Mouse (Mus musculus) adrenal gland, postnatal 36 days (tissue): ENCODE results near the gene Diras1. TPM values are rescaled to one million over a fixed set of nuclear protein-coding genes. Genes with fewer than 3 reads are reported as not detected.

ENCODE experiments used
- DNase-seq, 2 experiments: peaks; one replicate each; pipeline ENCODE4 v3.0.0; 2021; ENCODE audit warnings: mixed read lengths in 1 of 2
- total RNA-seq, 2 experiments: library from RNA; stranded (reverse); gene quantifications; 2 replicates each; pipeline ENCODE4 v1.2.3; 2021

Gene Diras1
- total RNA-seq, 2 experiments from 2014 or later: 1.2 to 1.5 TPM

DNA sequence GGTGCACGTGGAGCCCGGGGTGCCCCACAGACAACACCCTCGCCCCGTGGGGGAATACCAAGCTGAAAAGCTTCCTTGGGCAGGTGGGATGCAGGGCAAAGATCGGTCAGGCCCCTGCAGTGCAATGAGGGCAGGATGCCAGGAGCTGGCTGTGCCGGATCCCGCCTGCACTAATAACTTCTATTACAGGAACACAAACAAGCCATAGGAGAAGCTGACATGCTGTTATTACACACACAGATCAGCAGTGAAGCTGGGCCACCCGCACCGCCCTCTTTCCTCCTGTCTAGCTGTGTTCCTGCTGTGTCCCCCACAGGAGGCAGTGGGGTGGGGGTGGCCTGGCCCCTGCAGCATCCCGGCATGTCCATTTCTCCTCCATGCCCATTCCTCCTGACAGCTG lies 3.6 kb upstream of the Diras1 start:
- no peak for DNase-seq

DNA sequence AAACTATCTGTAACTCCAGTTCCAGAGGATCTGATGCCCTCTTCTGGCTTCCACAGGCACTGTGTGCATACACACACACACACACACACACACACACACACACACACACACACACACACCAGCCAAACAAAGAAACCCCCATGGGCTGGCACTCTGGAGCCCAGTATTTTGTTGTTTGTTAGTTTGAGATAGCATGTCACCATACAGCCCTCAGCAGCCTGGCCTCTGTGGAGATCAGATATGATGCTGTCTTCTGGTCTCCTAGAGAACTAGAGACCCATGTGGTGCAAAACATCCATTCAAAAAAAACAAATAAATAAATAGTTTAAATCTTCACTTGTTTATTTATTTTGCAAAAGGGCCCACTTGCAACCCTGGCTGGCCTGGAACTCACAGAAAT lies 2.8 kb upstream of the Diras1 start:
- no peak for DNase-seq

DNA sequence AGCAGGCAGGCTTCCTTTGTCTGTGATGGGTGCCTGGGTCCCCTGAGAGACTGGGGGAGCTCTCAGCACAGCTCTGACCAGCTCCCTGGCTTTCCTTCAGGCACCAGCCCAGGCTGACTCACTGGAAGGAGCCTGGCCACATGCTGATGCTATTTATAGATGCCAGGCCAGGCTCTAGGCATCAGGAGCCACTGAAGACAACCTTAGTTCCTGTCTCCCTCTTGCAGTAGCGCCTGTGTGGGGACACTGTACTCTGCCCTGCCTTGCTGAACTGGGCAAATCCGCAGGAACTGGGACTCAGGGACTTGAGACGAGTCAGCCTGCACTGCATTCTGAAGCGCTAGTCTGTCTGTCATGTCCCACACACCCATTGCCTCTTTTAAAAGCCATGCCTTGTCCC lies 1.9 kb upstream of the Diras1 start:
- peak; percentile 75 to 78 for DNase-seq

DNA sequence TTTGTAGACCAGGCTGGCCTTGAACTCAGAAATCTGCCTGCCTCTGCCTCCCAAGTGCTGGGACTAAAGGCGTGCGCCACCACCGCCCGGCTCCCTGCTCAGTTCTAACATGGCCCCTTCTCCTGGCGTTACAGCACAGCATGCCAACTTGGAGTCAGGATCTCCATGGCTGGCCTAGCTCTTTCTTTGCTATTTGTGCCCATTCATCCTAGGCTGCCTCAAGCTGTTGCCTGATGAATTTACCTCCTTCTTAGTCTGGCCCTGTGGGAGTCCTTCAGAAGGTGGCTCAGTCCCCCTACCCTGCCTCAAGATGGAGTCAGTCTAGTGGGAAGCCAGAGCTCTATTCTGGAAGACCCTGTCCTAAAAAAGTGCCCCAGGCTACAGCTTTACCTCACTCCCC lies 1.4 kb upstream of the Diras1 start:
- no peak for DNase-seq

DNA sequence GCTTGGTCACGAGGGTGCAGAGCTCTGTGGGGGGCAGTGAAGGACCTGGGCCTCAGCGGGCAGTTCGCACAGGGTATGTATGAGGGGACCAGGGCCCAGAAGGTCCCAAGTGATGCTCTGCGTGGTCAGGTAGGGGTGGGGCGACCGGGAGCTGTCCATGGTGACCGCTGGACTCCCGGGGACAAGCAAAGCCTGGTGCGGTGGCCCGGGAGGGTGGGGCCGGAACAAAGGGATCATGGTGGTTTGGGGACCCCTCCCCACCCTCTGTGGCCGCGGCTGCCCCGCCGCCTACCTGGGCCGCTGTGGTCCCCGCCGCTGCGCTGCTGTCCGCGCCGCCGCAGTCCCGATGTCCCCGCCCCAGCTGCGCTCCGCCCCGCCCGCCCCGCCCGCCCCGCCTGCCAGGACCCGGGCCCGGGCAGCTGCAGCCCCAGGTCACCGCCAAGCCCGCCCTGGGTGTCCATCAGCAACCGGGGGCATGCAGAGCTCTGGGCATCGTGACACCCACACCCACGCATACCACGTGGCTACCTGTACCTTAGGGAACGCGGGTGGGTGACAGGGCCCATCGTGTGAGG lies 328 bp downstream of the Diras1 start:
- peak; percentile 38 to 53 for DNase-seq

DNA sequence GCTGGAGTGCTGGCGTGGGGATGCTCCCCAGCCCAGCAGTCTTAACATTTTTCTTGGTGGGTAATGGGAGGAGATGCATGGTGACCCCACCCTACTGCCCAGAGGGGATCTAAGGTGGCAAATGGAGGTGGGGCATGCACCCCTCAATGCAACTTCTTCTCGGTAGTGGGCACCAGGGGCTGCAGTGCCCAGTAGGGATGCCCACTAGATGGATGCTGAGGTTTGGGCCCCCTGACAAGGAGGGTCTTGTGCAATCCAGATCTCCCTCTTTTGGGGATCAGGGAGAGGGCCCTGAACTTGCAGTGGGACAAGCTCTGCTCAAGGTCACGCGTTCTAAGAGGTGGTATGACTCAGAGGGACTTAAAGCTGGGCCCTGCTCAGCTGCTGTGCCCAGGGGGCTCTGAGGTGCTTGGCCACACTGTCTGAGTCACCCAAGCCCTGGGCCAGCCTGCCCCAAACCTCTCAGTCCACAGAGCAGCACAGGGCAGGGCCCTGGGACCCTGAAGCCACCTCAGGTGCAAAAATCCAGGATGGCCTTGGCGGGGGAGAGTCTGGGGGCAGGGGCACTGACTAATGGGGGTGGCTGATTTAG lies 1.0 kb downstream of the Diras1 start:
- no peak for DNase-seq

DNA sequence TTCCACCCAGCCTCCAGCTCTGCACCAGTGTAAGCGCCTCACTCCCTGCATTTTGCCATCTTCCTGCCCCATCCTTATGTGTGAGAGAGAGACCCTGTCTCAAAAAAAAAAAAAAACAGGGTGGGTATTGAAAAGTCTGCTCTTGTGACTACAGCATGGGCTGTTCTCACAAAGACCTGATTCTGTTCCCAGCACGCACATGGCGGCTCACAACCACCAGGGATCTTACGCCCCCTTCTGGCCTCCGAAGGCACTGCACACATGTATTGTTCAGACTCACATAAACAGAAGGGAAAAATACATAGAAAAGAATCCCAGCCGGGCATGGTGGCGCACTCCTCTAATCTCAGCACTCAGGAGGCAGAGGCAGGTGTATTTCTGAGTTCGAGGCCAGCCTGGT lies 2.7 kb downstream of the Diras1 start:
- DNase-seq: no peak

DNA sequence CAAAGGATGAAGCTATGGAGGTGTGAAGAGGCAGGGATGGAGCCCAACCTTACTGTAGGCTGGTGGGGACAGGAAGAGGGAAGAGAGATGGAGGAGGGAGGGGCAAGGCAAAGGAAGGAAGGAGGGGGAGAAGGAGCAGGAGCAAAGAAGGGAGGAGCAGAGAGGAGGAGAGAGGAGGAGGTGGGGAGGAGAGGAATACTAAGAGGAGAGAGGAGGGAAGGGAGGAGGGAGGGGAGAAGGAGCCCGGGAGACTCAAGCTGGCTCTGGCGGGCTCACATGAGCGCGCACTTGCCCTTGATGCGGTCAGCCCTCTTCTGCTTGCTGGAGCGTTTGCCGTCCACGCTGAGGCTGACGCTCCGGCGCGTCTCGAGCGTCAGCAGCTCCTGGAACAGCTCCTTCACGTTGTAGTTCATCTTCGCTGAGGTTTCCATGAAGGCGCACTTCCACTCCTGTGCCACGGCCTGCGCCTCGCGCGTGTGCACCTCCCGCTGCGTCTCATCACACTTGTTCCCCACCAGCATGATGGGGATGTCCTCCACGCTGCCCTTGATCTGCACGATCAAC lies 3.8 kb downstream of the Diras1 start:
- DNase-seq: no peak

DNA sequence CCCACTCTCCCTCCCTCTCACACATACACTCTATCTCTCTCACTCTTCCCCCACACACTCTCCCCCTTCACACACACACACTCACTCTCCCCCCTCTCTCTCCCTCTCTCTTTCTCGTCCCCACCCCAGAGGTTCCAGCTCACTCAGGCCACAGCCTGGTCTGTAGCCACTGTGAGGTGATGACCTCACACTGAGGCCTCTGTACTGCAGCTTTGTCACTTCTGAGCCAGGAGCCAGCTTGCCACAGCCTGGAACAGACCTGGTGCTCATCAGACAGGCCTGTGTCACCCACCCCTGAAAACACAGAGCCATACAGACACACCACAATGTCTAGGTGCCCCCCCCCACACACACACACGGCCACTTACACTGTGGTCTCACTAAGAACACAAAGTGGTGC lies 5.3 kb downstream of the Diras1 start:
- no peak for DNase-seq

DNA sequence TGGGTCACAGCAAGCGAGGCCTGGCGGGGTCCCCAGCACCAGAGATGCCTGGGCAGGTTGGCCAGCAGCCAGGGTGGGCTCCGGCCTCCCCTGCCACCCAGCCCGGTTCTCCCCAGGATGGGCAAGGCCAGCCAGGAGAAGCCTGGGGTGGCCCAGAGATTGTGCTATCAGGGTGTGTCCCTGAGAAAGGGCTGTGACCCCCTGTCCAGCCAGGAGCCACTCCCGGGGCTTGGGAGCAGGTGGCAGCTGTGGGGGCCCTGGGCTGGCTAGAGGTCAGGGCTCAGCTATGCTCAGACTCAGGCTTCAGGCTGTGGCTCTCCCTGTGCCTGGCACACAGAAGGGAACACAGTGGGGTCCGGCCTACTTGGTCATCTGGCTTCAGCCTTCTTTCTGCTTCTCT lies 5.8 kb downstream of the Diras1 start:
- no peak for DNase-seq

DNA sequence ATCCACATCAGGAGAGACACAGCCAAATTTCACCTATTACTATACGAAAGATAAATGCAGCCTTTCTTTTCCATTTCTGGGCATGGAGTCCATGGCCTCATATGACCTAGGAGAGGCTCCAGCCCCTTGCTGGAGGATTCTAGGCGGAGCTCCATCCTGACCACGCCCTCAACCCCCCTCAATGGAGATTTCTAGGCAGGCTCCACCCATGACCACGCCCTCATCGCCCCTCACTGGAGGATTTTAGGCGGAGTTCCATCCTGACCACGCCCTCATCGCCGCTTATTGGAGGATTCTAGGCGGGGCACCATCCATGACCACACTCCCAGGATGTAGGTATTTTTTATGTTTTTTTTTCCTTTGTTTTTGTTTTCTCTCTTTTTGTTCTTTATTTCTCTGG lies 7.1 kb downstream of the Diras1 start:
- DNase-seq: peak in 1 of 2 experiments; percentile 51

DNA sequence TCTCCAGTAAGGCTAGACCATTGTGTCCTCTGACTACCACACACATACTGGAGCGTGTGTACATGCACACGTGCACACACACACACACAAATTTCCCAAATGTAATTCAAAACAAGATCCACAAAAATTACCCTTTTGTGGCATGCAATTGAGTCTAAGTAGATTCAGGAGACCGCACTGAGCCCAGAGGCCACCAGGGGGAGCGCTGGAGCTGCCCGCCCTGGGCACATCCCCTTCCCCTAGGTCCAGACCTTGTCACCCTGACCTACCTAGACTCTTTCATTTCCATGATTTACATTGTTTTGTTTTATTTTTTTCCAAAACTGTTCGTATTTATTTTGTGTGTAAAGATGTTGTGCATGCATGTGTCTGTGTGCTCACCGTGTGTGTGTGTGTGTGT lies 8.8 kb downstream of the Diras1 start:
- peak; percentile 73 to 88 for DNase-seq

DNA sequence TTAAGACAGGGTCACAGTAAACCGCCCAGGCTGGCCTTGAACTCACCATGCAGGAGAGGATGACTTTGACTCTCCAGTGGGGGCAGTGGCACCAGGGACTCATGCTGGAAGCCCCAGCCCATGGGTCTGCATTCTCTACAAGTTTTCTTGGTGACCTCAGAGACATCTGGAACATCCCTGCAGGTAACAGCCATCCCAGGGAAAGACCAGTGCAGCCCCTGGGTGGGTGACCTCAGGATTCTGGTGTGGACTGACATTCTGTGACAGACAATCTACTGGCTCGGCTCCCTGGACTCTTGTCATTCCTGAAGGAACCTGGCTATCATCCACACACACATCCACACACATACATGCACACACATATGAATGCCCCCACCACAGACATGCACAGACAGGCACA lies 9.8 kb downstream of the Diras1 start:
- no peak for DNase-seq

DNA sequence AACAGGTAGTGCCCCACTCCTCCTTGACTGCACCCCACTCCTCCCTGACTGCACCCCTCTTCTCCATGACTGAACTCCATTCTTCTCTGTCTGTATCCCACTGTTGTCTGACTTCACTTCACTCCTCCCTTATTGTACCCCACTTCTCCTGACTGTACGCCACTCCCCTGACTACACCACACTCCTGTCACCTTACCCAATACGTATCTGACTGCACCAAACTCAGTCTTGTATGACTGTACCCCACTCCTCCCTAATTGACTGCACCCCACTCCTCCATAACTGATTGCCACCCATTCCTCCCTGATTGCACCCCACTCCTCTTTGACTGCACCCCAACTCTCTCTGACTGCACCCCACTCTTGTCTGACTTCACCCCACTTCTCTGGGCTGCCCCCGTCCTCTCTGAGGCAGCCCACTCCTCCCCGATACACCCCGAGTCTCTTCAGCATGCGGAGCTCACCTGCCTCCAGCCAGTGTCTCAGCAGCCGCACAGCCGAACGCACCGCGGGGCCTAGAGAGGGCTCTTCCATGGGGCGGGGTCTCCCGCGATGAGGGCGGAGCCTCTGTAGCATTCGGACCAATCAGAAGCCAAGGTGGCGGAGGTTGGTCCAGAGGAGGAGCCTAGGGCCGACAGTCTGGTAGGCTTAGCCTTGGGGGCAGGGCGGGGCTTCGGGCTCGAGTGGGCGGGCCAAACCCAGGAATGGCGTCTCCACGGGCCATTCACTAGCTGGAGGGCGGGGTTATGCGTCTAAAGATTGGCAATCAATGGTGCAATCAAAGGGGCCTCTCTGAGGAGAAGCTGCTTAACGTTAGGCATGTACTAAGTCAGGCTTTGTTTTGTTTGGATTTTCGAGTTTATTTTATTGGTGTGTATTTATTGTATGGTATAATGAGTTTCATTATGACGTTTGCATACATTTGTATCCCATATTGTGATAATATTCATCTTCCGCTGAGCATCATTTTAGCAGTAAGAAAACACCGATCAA lies 10.8 kb downstream of the Diras1 start, which contains the start of gene Gng7:
Gene Gng7, minus strand, starts transcription at position 553 of the 992 bp plus-strand sequence.
- peak; percentile 97 for DNase-seq

DNA sequence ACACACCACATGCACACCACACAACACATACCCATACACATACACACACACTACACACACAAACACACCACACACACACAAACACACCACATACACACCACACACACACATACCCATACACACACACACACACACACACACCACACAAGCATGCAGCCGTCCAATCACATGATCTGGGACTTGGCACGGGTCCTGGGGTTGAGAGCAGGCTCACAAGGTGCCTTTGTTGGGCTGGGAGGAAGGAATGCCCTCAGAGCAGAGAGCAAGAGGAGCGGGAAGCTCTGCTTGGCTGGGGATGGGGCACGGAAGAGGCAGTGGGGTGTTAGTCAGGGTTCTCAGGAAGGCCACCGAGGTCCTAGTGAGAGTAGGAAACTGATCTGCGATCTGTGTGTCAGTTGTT lies 14.6 kb downstream of the Diras1 start:
- no peak for DNase-seq

DNA sequence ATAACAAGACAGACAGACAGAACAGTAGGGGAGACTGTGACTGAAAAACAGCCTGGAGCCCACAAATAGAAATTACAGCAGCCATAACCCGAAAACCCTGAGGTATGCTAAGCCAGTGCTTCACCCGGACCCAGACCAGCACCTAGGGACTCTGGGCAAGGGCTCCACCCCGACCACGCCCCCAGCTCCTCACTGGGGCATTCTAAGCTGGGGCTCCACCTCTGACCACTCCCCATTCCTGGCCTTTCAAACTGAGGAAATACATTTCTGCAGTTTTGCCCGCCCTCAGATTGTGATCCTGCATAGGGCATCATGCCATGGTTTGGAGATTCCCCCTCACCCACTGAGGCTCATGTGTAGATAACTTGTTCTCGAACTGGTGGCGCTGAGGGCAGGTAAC lies 18.2 kb downstream of the Diras1 start:
- DNase-seq: peak; percentile 25 to 55

DNA sequence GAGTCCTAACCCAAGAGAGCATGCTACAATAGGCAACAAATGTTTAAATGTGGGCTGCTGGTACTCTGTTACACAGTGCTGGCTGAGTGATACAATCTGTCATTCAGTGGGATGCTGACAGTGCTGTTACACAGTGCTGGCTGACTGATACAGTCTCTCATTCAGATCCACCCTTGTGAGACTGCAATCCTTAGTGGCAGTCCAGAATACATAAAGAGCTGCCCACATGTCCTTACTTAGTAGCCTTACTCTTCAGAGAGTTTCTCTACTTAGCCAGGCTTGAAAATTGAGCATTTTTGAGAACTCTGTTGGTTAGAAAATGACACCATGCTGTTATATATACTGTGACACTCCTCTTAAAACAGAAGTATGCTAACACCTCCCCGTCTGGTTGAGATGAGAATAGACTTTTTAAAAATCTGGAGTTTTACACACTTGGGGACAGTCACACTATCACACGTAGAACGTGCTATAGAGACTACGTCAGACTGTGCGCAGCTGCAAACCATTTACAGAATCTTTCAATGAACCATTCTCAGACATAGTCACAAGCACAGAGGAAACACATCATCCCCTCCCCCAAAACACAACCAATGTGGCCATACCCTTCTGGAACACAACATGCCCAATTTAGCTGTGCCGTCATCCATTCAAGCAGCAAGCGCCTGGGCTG lies 19.3 kb downstream of the Diras1 start:
- no peak for DNase-seq

DNA sequence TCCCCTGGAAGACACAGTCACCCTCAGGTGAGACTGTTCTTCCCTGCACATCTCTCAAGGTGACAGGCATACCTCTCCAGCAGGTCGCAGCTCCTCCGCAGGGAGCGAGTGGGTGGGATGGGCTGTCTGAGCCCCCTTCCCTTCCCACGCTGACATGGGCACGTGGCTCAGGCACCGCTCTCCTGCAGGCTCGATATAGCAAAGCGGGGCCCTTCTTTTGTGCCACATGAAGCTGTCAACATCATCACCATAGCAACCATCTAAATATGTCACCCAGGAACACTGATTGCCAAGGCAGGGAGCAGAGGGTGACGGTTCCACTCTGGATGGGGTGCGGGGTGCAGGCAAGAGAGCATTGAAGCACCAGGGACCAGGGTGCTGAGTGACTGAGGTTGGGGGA lies 24.3 kb downstream of the Diras1 start:
- no peak for DNase-seq

DNA sequence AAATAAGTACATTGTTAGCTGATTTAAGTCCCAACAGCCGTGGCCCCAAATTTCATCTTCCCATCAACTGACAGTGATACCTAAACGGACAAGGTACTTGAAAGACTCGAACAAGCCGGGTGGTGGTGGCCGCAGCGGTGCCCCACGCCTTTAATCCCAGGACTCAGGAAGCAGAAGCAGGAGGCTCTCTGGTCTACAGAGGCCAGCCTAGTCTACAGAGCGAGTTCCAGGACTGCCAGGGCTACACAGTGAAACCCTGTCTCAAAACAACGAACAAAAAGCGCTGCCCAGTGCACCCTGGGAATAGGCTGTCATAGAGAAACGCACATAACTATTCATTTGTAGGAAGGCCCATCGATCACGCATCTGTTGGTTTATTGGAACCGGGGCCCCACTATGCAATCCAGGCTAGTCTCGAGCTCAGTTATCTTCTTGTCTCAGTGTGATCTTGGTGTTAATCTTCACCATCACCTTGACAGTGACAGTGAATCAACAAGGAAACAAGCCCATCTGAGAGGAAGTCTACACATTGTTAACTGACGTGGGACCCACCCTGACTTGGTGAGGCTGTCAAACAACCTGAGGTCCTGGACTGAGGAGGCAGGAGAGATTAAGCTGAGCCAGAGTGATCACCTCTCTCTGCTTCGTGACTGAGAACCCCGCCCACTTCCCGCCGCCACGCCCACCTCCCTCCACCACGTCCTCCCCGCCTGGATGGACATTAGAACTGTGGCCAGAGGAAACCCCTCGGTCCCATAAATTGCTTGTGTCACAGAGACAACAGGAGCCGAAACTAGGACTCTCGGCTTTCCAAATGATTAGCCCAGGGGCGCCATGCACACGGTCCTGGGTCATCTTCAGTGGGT lies 25.0 kb downstream of the Diras1 start:
- DNase-seq: no peak

DNA sequence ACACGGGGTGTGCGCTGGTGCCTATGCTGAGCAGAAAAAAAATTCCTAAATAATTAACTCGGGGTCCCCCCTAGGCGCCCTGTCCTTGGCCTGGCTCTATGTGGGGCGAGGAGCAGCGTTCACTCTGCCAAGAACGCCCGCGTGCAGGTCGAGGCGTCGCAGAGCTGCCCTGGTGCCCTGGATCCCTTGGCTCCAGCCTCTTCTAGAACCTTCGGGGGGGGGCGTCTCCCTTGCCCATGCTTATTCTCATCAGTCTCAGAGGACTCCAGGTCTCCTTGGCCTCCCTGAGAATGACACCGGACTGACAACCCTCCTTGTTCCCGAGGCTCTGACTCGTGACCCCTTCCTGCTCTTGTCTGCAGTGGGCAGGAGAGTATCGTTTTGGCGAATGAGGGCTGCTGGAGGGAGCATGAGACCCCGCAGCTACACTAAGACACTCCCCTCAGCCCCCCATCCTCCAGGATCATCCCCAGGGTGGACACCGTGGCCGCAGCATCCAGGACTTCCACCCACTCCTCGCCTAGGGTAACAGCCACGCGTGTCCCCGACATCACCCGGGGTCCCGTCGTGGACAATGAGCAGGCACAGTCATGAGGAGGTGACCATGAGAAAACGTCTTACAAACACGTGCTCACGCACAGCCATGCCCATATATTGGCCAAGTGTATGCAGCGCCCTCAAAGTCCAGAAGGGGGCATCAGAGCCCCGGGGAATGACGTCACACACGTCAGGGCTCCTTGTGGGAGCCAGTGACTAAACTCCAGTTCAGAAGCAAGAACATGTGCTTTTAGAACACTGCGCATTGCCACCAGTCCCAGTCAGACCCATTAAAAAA lies 25.9 kb downstream of the Diras1 start:
- DNase-seq: peak; percentile 87 to 89
